Mouse (Mus musculus) left cerebral cortex, adult 18-20 months (tissue): ENCODE measurements around the gene Med31. TPM values are rescaled to one million over a fixed set of nuclear protein-coding genes. Genes with fewer than 3 reads are reported as not detected.
A peak's percentile ranks its signal among the peaks of the same experiment; 100 is the strongest.

ENCODE experiments used
- DNase-seq, 2 experiments: peaks; one replicate each; pipeline ENCODE4 v3.0.0; 2021 to 2022; ENCODE audit warnings: low spot score in 2 of 2, mixed read lengths in 1 of 2
- long read RNA-seq, 2 experiments: library from polyadenylated mRNA; stranded (forward); transcript quantifications; one replicate each; pipeline ENCODE4 v2.0.0; 2021
- total RNA-seq, 2 experiments: library from RNA; stranded (reverse); gene quantifications; 2 replicates each; pipeline ENCODE4 v1.2.3; 2021

Gene Med31
- 10 to 100 TPM; 15.3 to 16.1 TPM for total RNA-seq
- long read RNA-seq, experiment 1, transcript Med31-201 (4 exons, 1,161 nt): major isoform, 11 of 13 reads
- long read RNA-seq, experiment 1, partial matches to known transcripts: 1 of 13 reads
- long read RNA-seq, experiment 1, other reads (novel, unspliced or antisense): 0 of 13 reads
- long read RNA-seq, experiment 2, transcript Med31-201 (4 exons, 1,161 nt): major isoform, 16 of 17 reads
- long read RNA-seq, experiment 2, partial matches to known transcripts: 0 of 17 reads
- long read RNA-seq, experiment 2, other reads (novel, unspliced or antisense): 0 of 17 reads

DNA sequence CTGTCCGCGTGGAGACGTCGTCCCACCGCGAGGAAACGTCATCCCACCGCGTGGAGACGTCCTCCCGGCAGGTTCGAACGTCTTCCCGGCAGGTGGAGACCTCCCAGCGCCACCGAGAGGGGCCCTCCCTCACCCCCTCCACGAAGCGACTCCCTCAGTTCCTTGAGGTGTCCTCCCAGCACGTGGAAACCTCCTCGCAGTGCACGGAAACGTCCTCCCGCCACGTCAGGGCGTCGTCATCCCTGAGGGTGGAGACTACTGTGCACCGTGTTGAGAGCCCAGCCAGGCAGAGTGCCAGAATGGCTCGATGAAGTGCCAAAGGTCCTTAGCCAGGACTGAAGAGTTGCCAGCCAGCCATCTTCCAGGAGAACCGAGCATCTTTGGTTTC lies at the start of gene Med31:
TSS of gene Med31 (minus strand) at position 183 of the 388 bp plus-strand sequence.
- peak; percentile 69 to 70 for DNase-seq

DNA sequence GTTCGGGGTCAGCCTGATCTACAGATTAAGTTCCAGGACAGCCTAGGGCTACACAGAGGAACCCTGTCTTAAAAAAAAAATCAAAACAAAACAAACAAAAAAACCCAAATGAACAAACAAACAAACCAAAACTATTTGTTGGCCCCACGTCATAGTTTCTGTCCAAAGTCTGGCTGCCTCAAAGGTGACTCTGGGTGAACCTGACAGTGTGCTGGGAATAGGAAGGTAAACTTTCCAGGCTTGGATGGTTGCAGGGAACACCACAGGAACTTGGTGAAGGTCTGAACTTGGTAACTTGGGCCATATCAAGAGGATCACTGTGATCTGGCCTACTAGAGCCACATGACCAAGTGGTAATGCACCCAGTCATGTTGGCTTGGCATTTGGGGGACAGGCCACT lies 41.0 kb upstream of the Med31 start:
- no peak for DNase-seq

DNA sequence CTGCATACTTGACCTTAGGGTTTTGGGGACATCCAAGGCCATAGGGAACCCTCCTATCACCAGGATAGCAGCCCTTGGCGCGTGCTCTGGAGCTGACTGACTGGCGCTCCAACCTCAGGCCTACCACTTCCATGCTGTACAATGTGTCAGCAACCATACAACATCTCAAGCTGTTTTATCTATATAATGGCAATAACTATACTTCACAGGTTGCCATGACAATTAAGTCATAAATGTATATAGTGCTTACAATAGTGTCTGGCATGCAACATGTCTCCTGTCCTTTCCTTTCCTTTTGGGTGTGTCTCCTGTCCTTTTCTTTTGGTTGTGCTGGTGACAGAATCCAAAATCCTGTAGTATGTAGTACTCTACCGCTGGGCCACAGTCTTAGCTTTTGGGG lies 40.2 kb upstream of the Med31 start:
- DNase-seq: no peak

DNA sequence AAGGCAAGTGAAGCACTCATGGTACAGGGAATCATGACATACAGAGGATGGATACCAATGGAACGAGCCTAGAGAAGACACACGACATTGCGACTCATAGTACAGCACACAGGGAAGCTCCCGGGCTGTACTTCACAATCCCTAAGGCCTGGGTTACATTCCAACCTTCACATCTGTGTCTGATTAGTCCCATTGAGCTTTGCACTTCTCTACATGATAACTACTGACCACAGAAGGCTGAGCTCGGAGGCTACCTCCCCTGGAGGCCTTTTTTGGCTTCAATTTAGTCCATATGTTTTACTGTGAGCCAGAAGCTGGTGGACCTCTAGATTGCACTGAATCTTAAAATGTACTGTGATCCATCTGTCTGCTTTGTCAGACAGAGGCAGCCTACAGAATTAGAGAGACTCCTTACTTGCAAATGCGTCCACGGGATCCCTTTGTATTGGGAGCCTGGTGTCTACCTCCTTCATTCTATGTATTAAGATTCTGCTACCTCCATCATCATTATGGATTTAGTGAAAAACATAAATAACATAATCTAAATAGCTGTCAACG lies 29.9 kb upstream of the Med31 start:
- peak in 1 of 2 experiments; percentile 33 for DNase-seq

DNA sequence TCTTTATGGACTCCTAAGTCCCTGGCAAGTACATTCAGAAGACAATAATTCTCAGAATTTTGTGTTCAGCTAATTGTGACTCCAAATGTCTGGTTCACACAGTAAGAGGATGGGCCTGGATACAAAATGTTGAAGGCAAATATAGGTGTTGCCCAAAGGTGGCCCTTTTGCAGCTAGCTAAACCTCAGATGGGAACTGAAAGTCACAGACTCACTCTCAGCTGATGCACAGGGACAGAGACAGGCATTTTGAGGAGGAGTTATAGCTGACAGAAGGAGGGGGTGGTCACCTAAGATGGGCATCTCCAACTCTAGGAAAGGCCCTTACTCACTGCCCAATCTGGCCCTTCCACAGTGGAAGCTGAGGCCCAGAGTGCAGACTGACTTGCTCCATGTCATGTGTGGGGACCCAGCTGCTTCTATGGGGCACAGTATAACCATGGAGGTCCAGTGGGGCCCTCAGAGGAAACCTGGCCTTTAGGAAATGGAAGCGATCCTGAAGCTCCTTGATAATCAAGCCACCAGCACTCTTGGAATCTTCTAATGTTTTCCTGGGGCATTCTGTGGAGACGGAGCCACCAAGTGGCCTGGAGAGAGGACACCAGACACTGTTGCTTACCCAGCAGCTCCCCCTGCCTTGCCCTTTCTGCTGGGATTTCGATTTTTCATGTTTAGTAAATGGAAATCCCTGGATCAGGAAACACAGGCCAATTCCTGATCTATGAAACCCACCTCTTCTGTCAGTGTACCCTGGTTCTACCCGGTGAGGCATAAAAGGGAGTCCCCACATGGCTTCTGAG lies 24.9 kb upstream of the Med31 start:
- DNase-seq: no peak

DNA sequence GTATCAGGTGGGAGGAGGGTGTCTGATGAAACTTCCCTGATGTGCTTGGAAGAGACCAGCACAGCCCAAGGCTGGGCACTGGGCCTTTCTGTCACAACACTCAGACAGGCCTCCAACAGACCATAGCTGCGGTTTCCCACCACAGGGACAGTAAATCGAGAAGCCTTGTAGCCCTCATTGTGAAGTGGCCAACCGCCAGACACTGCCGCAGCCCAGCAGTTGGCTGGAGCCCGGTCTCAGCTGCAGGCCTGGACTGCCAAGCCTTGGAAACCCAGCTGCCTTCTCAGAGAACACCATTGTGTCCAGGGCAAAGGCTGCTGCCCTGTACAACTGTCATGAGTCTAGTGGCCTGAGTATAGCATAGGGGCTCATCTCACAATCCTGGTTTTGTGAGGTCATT lies 18.6 kb upstream of the Med31 start:
- DNase-seq: peak in 1 of 2 experiments; percentile 34

DNA sequence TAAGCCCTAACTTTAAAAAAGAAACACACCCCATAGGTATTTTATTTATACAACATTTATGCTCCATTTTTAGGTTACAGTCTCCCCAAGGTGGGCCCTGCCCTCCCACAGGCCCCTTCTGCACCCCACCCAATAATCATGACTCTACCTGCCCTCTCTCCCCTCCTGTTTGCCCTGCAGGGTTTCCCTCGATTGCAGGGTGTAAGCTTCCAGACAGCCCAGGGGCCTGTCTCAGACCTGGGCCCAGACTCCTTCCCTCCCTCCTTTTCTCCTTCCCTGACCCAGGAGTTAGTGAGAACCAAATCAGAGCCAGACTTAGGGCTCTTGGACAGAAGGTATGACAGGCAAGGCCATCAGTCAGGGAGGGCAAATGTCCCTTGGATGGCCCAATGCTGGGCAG lies 17.6 kb upstream of the Med31 start:
- no peak for DNase-seq

DNA sequence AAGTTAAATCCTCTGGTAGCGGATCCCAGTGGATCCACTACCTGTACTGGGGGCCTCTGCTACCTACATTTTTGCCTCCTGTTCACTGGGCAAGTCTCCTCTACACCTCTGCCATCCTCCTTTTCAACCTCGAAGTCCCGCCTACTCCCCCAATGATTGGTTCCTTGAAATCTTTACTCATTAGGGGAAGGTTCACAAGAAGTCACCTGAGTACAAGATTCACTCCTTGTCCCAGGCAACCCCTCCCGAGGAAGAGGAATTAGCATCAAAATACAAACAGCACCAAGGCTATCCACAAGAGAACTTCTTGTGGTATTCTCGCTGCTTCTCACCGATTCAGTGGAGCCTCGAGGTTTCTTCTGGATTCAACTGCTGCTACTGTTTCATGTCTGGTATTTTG lies 16.7 kb upstream of the Med31 start:
- no peak for DNase-seq

DNA sequence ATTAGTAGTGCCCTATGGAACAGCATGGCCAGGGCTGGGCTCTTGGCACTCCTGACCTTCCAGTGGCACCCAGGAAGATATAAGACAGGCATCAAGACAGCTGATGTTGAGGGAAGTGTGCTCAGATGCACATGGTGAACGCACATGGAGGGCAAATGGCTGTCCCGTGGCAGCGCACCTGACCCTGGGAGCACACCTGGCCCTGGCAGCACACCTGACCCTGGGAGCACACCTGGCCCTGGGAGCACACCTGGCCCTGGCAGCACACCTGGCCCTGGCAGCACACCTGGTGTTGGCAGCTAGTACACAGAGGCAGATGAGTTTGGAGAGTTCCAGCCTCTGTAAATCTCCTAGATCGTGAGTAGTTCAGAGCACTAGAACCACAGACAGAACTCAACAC lies 13.1 kb upstream of the Med31 start:
- DNase-seq: no peak

DNA sequence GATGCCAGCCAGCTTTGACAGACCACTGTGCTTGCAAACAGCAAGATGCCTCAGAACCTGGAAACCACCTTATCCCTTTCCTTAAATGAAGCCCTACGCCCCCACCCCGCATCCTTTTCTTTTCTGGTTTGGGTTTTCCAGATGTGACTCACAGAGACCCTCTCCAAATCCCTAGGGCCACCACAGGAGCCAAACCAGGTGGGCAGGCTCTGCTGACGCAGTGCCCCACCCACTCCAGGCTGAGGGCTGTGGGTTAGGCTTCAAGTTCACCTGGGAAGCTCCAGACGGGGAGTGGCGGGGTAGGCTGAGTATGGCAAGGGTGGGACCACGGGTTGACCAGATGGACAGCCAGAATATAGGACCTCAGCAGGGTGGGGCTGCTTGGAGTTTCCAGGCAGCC lies 11.5 kb upstream of the Med31 start:
- DNase-seq: no peak

DNA sequence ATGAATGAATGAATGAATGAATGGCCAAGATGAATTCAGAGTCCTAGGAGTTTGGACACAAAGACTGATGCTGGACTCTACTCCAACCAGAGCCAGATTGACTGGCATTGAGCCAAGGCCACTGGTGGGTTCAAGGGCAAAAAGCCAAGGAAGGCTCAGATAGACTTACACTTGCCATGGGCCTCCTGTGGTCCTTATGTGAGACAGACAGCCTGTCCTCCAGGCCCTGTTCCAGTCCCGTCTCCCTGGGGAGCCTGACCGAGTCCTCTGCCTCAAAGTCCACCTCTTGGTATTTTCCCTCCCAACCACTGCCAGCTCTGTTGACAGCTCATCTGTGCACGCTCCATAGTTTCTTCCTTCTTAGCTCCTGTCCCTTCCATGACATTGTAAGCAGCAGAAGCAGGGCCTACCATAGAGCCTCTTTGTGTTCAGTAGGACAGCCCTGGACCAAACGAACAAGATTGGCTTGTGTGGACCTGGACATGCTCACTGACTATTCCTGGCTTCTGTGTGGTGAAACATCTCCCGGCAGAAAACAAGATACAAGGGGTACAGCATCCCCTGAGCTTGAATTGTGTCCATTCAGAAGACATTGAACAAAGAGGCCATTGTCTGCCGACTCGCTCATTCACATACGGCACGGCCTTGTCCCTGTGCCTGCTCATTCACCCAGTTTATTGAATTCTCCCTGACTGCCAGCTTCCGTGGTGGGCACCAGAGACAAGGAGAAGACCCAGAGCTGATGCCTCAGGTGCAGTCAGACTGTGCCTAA lies 10.8 kb upstream of the Med31 start:
- no peak for DNase-seq

DNA sequence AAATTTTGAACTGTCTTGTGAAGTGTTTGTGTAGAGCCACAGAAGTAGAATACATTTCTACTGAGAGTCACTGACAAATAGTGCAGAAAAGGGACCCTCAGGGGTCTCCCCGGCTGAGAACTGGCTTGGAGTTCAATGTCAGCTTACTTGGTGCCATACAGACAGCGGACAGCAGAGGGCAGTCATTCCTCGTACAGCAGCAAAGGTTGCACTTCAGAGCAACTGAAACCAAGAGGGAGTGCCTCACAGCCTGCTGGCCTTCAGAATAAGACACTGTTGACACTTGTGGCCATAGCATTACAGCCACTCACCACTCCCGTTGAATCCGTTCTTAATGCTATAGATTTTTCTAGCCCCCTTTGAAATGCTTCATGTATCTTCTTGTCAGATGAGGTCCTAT lies 9.5 kb upstream of the Med31 start:
- DNase-seq: peak; percentile 76 to 86

DNA sequence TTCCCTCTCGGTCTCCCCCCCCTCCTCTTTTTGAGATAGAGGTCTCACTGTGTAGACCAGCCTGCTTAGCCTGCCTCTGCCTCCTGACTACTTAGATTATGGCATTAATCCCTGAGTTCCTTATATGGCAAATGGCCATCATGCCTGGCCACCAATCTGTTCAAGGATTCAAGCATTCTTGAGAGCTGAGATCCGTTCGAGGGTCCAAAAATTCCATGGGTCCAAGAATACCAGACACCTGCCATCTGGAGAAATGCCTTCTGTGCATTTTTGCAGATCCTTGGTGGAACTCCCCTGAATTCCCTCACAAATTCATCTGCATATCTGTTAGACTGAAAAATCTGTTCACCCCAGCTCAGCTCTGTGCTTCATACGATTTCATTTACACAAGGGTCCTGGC lies 8.0 kb upstream of the Med31 start:
- no peak for DNase-seq

DNA sequence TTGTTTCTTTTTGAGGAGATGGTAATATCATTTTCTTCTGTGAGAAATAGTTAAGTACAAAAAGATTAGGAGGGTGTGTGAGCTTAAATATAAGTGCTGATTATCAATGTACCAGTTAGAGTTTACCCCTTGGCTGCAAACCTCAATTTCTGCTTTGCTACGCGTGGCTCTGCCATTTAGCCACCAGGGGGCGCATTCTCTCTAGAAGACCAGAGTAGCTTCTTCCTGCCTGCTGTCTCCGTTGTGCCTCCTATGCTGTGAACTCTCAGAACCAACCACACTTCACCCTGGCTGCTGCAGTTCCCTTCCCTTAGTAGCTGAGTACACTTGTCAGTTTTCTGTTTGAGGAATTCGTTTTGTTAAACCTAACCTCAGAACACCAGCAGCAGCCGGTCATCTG lies 5.9 kb upstream of the Med31 start:
- DNase-seq: peak; percentile 65 to 77

DNA sequence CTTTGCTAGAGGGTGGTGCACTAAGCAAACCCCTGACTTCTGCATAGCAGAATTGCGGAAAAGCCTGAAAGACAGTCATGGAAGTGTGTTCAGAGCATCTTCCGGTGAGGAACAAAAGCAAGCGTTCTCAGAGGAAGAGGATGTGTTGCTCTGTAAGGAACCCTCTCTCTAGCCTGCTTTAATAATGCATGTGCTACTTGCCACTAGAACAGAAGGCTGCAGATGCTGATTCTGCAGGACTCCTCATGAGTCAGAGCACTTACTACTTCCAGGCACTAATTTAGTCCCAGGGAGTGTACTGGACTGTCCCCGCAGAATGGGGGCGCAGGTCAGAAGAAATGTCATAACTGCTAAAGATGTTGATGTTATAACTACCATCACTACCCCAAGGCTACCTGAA lies 1.7 kb upstream of the Med31 start:
- no peak for DNase-seq

DNA sequence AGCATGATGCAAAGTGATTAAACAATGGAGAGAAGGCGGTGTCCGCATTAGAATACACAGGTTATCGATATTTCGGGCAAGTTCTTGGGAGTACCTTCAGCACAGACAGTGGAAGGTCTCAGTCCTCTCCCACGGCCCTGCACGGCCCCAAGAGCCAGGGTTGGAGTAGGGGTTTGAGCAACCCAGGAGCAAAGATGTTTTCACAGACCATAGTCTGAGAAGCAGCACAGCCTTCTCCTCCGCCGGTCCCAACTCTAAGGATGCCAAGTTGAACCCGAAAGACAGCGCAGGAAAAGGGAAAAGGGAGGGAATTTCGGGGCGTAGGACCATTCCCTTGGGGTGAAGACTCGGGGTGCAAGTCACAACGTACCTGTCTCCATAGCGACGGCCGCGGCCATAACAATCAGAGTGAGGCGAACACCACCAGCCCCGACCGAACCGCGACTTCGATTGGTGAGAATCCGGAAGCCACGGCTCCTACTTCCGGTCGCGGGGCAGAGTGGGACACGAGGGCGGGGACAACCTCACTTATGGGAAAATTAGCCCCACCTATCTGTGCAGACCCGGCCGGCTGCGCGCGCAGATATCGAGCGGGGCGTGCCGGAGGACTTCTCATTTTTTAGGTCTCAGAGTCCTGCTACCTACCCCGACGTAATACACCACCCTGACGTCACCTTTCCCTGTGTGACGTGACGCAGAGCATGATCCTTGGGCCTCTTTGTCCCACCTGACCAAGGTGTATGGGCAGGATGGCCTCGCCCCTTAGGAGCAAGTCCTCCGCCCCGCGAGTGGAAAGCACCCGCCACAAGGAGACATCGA lies 592 bp downstream of the Med31 start:
- DNase-seq: peak; percentile 94 to 95

DNA sequence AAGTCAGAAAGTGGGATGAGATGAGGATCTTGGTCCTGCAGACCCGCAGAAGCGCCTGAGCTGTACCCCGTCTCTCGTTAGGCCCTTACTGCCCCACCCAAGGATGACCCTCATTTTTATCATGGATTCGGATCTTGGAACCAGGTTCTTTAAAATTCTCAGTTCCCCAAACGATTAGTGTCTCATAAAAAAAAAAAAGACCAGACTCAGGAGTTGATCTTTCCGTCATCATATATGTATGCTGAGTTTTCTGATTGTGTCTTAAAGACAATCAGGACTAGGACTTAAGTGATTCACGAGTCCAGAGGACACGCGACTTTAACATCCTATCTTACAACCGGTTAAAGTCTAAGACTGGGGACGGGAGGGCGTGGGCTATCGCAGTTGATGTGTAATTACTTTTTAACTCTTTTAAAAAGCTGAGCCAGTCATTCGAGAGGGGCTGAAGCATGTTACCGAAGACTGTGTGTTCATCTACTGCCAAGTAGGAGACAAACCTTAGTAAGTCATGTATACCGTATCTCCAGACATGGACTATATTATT lies 7.5 kb downstream of the Med31 start:
- no peak for DNase-seq

DNA sequence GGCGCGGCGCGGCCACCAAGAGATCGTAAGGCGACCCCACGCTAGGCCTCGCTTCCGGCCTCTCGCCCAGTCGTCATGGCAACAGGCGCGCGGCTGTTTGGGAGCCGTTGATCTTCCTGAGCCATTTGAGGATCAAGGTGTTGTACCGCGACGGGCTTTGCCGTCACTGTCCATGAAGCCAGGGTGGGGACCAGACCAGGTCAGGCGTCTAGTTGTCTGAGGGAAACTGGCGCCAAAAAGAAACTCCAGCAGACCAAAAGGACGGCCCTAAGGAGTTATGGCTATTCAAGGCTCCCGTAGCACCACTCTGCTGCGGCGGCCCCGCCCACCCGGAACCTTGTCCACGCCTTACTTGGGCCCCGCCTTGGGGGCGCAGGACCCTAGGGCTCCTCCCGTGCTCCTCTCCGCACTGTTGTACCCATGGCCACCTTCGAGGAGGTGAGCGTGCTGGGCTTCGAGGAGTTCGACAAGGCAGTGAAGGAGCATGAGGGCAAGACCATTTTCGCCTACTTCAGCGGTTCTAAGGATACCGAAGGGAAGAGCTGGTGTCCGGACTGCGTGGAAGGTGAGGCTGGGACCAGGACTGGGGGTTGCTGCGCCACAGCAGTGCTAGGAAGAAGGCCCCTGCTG lies 8.1 kb downstream of the Med31 start, which contains the start of the genes 4933427D14Rik and Txndc17:
TSS of gene 4933427D14Rik (minus strand) at position 256 of the 630 bp plus-strand sequence.
TSS of gene Txndc17 (plus strand) at position 344 of the 630 bp plus-strand sequence.
- peak; percentile 88 to 91 for DNase-seq

DNA sequence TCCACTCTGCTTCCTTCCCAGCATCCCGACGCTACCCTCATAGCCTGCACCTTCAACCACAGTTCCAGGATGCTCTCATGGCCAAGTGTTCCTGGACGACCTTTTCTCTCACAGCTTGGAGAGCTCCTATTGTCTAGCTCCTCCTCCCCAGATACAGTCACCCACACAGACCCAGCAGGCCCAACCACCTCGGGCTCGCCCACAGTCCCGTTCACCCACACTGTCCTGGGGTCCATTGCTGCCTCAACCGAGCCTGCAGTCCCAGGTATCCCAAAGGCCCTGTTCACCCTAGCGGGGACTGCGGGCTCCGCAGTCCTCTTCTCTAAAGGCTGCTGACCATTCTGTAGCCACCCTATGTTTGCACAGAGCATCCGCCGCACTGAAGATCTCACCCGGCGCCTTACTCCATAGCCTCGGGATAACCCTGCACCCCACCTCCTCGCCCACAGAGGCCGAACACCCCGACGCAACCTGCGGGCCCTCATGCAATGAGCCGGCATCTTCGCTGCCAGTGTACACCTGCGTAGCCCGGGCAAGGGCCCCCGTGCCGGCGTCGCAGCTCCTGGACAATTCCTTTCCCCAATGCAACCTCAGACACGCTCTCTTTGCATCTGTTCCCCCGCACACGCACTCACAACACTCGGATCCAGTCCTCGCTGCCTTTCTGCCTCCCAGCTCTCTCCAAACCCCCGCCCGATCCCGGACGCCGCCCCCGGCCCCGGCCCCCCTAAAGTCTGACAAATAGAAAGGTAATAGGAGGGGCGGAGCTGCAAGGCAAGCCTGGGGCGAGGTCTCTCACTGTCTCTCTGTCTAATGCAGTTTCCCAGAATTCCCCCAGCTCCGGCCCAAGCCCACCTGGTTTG lies 8.8 kb downstream of the Med31 start, which contains the start of gene Gm43951:
TSS of gene Gm43951 (minus strand) at position 500 of the 863 bp plus-strand sequence.
- peak in 1 of 2 experiments; percentile 46 for DNase-seq
